10 mouse cellular contexts compared by ENCODE assay signal in genomic region chr15:103453551-103454218, GRCm38 (mm10). TPM values are rescaled to one million over a fixed set of nuclear protein-coding genes. Genes with fewer than 3 reads are reported as not detected.
DNase-seq lines count a peak whose midpoint lies in the region; ATAC-seq and TF ChIP-seq lines count a peak whose summit lies in the region.
"Had no signal": no experiment of that assay in that cellular context is flagged by ENCODE, and none has a peak within 500 bp of the region (broad histone marks: within the 10 kb centered on the region; RNA-seq: fewer than 3 reads in every experiment).

Nckap1l (plus strand) TSS chr15:103453794.

- H3K4me1 ChIP-seq in stomach, embryonic 15.5 days, result no peaks in the 10 kb centered on the region
- no peaks in the 10 kb centered on the region for H3K4me1 ChIP-seq in stomach, postnatal 0 days (replicated peaks; ENCODE audit: control insufficient read depth, insufficient read depth)
- no peaks in the 10 kb centered on the region for H3K4me1 ChIP-seq in midbrain, embryonic 16.5 days (ENCODE audit: control insufficient read depth, insufficient read depth, low read length)
- H3K4me1 ChIP-seq in midbrain, embryonic 11.5 days (ENCODE audit: control insufficient read depth, insufficient read depth, low read length), result no peaks in the 10 kb centered on the region
- H3K4me1 ChIP-seq: embryonic facial prominence, embryonic 12.5 days; limb, embryonic 12.5 days had no signal

- no peaks in the 10 kb centered on the region for H3K36me3 ChIP-seq in stomach, embryonic 15.5 days
- no peaks in the 10 kb centered on the region for H3K36me3 ChIP-seq in stomach, postnatal 0 days (ENCODE audit: control insufficient read depth, insufficient read depth, low read length)
- H3K36me3 ChIP-seq in midbrain, embryonic 16.5 days (ENCODE audit: control insufficient read depth, insufficient read depth, low read length), result no peaks in the 10 kb centered on the region
- H3K36me3 ChIP-seq in midbrain, embryonic 11.5 days (ENCODE audit: control insufficient read depth, insufficient read depth, low read length), result no peaks in the 10 kb centered on the region
- H3K36me3 ChIP-seq: embryonic facial prominence, embryonic 12.5 days; limb, embryonic 12.5 days had no signal

- no peak within 1 kb of the TSS for H3K9ac ChIP-seq in stomach, embryonic 15.5 days
- no peak within 1 kb of the TSS for H3K9ac ChIP-seq in stomach, postnatal 0 days (ENCODE audit: low read length)
- H3K9ac ChIP-seq in midbrain, embryonic 16.5 days (ENCODE audit: low read depth, low read length), result no peak within 1 kb of the TSS
- H3K9ac ChIP-seq in midbrain, embryonic 11.5 days (ENCODE audit: low read length), result no peak within 1 kb of the TSS
- H3K9ac ChIP-seq: embryonic facial prominence, embryonic 12.5 days; limb, embryonic 12.5 days had no signal

- H3K9me3 ChIP-seq in stomach, embryonic 15.5 days, result no peaks in the 10 kb centered on the region
- H3K9me3 ChIP-seq in stomach, postnatal 0 days (ENCODE audit: control insufficient read depth, low read length), result no peaks in the 10 kb centered on the region
- H3K9me3 ChIP-seq in midbrain, embryonic 16.5 days (replicated peaks; ENCODE audit: control insufficient read depth, low read length, poor library complexity, severe bottlenecking), result no peaks in the 10 kb centered on the region
- no peaks in the 10 kb centered on the region for H3K9me3 ChIP-seq in midbrain, embryonic 11.5 days (ENCODE audit: control insufficient read depth, low read length)
- H3K9me3 ChIP-seq: embryonic facial prominence, embryonic 12.5 days; limb, embryonic 12.5 days had no signal

- H3K27me3 ChIP-seq in stomach, embryonic 15.5 days (replicated peaks), result no peaks in the 10 kb centered on the region
- no peaks in the 10 kb centered on the region for H3K27me3 ChIP-seq in stomach, postnatal 0 days (ENCODE audit: control insufficient read depth, insufficient read depth, low read length)
- H3K27me3 ChIP-seq in midbrain, embryonic 16.5 days (ENCODE audit: control insufficient read depth, insufficient read depth, low read depth, low read length), result no peaks in the 10 kb centered on the region
- no peaks in the 10 kb centered on the region for H3K27me3 ChIP-seq in midbrain, embryonic 11.5 days (ENCODE audit: control insufficient read depth, insufficient read depth, low read length)
- H3K27me3 ChIP-seq: embryonic facial prominence, embryonic 12.5 days; limb, embryonic 12.5 days had no signal

- TF ChIP-seq CTCF in stomach, postnatal 0 days (IDR thresholded peaks at IDR 0.05; ENCODE audit: low read depth), result no peak

- DNase-seq in stomach, postnatal 0 days (ENCODE audit: low spot score), result no peak
- peak; percentile 13 for DNase-seq in c-Kit-positive CD71-positive TER-119-negative erythroid progenitor cells, embryonic 14.5 days (ENCODE audit: low read depth)
- DNase-seq in layer of hippocampus, adult 9-10 months (ENCODE audit: low spot score), result peak; percentile 30
- no peak for DNase-seq in cerebellum, postnatal 14 days
- no peak for DNase-seq in midbrain, embryonic 11.5 days (ENCODE audit: low spot score, missing footprints)

- WGBS in stomach, embryonic 15.5 days, result 74% methylated on average over 13 of the region's 13 CpGs
- 80% methylated on average over 13 of the region's 13 CpGs for WGBS in stomach, postnatal 0 days
- WGBS in midbrain, embryonic 16.5 days, result 89% methylated on average over 13 of the region's 13 CpGs
- 92% methylated on average over 13 of the region's 13 CpGs for WGBS in midbrain, embryonic 11.5 days

- no peak for ATAC-seq in stomach, embryonic 15.5 days (ENCODE audit: insufficient read depth, low FRiP score, low read depth)
- no peak for ATAC-seq in stomach, postnatal 0 days (ENCODE audit: low FRiP score, low TSS enrichment)
- peak; percentile 100 for ATAC-seq in megakaryocyte-erythroid progenitor cell, adult 5-6 weeks (replicated peaks; ENCODE audit: low FRiP score, low TSS enrichment, poor library complexity, severe bottlenecking)
- no peak for ATAC-seq in midbrain, embryonic 16.5 days
- no peak for ATAC-seq in midbrain, embryonic 11.5 days (ENCODE audit: low FRiP score)

- no peak for TF ChIP-seq EP300 in stomach, postnatal 0 days (optimal IDR thresholded peaks at IDR 0.05)

- H3K27ac ChIP-seq in stomach, embryonic 15.5 days, result no peak within 1 kb of the TSS
- no peak within 1 kb of the TSS for H3K27ac ChIP-seq in stomach, postnatal 0 days (replicated peaks)
- H3K27ac ChIP-seq in midbrain, embryonic 16.5 days (ENCODE audit: low read length), result no peak within 1 kb of the TSS
- no peak within 1 kb of the TSS for H3K27ac ChIP-seq in midbrain, embryonic 11.5 days (ENCODE audit: low read depth, low read length)
- H3K27ac ChIP-seq: embryonic facial prominence, embryonic 12.5 days; limb, embryonic 12.5 days had no signal

- H3K4me2 ChIP-seq in stomach, embryonic 15.5 days, result no peak within 1 kb of the TSS
- H3K4me2 ChIP-seq in stomach, postnatal 0 days (replicated peaks; ENCODE audit: low read depth), result no peak within 1 kb of the TSS
- H3K4me2 ChIP-seq in midbrain, embryonic 16.5 days (ENCODE audit: low read length), result no peak within 1 kb of the TSS
- H3K4me2 ChIP-seq in midbrain, embryonic 11.5 days, result no peak within 1 kb of the TSS
- H3K4me2 ChIP-seq: embryonic facial prominence, embryonic 12.5 days; limb, embryonic 12.5 days had no signal

- H3K4me3 ChIP-seq in stomach, embryonic 15.5 days (replicated peaks), result peak within 1 kb of the TSS; percentile 13; the same call in 1 of the 2 replicates
- no peak within 1 kb of the TSS for H3K4me3 ChIP-seq in stomach, postnatal 0 days (ENCODE audit: low read depth, low read length)
- H3K4me3 ChIP-seq in midbrain, embryonic 16.5 days (ENCODE audit: low read depth, low read length), result no peak within 1 kb of the TSS
- no peak within 1 kb of the TSS for H3K4me3 ChIP-seq in midbrain, embryonic 11.5 days (ENCODE audit: low read depth, low read length)
- H3K4me3 ChIP-seq: embryonic facial prominence, embryonic 12.5 days; limb, embryonic 12.5 days had no signal

RNA-seq across cellular contexts. Expression of gene Nckap1l, which starts in this region (rescaled TPM):
- polyA plus RNA-seq in stomach, embryonic 15.5 days (2015; fragmentation: Nextera tagmentation; extraction: Ambion mirVana), result 3.7 and 4.1 TPM in 2 replicates
- polyA plus RNA-seq in stomach, postnatal 0 days (2015; fragmentation: Nextera tagmentation; extraction: Ambion mirVana), result 1.5 and 1.6 TPM in 2 replicates
- total RNA-seq in megakaryocyte-erythroid progenitor cell, adult 5-6 weeks (2014; fragmentation: Nextera tagmentation), result 40.1 and 49.9 TPM in 2 replicates
- 60.4 and 61.3 TPM in 2 replicates for total RNA-seq in megakaryocyte-erythroid progenitor cell, adult 5-6 weeks (2017)
- polyA plus RNA-seq in midbrain, embryonic 16.5 days (2015; fragmentation: Nextera tagmentation; extraction: Ambion mirVana), result 1.5 and 1.6 TPM in 2 replicates
- polyA plus RNA-seq in midbrain, embryonic 11.5 days (2014; fragmentation: Nextera tagmentation; extraction: Ambion mirVana), result 2.4 and 2.7 TPM in 2 replicates

Comparison
In these comparisons a context has a peak if more than half of its experiments do, and no peak if none do; other contexts are left out.
1. DNase-seq: peak in c-Kit-positive CD71-positive TER-119-negative erythroid progenitor cells, embryonic 14.5 days (single experiment) and layer of hippocampus, adult 9-10 months (single experiment); none in stomach, postnatal 0 days (single experiment), cerebellum, postnatal 14 days (0 of 2) and midbrain, embryonic 11.5 days (single experiment).